Comparison of ENCODE assay signal across 27 mouse cellular contexts in genomic region chr5:122138856-122139255, GRCm38 (mm10). TPM values are rescaled to one million over a fixed set of nuclear protein-coding genes. Genes with fewer than 3 reads are reported as not detected.
DNase-seq lines count a peak whose midpoint lies in the region; ATAC-seq and TF ChIP-seq lines count a peak whose summit lies in the region.
"Had no signal": no experiment of that assay in that cellular context is flagged by ENCODE, and none has a peak within 500 bp of the region (broad histone marks: within the 10 kb centered on the region; RNA-seq: fewer than 3 reads in every experiment).

No protein-coding gene starts in this region.

- TF ChIP-seq CTCF in E14TG2a.4 (conservative IDR thresholded peaks at IDR 0.05; ENCODE audit: low read length) = no peak

- H3K4me3 ChIP-seq in E14TG2a.4 (replicated peaks; ENCODE audit: low read length) = 0 out of 2 replicates have a peak overlapping the region, but pooled peaks have one; percentile 17
- no peak overlapping the region for H3K4me3 ChIP-seq in hindbrain, embryonic 14.5 days (replicated peaks; ENCODE audit: low read length)
- H3K4me3 ChIP-seq: embryonic facial prominence, embryonic 12.5 days; embryonic facial prominence, embryonic 15.5 days; heart, adult 2 months; heart, embryonic 10.5 days; heart, embryonic 13.5 days; hindbrain, embryonic 12.5 days; intestine, embryonic 15.5 days had no signal

- DNase-seq in cerebellum, adult 9-10 months = peak; percentile 42
- DNase-seq in cerebellum, postnatal 36 days = no peak
- DNase-seq in ZHBTc4 (ENCODE audit: low read depth, low spot score) = peak; percentile 45
- peak; percentile 90 for DNase-seq in retina, postnatal 1 day
- DNase-seq in thymus, adult 18-20 months = no peak
- no peak for DNase-seq in hindbrain, embryonic 14.5 days (ENCODE audit: low spot score)
- DNase-seq: adrenal gland, adult 2 months; adrenal gland, postnatal 14 days; cerebellum, adult 11 months; cerebellum, adult 9-11 months; forebrain, postnatal 0 days; gastrocnemius, postnatal 25 days; heart, postnatal 14 days; kidney, adult 11 months had no signal

- H3K9me3 ChIP-seq in E14TG2a.4 (ENCODE audit: low read length) = no peaks in the 10 kb centered on the region
- H3K9me3 ChIP-seq in hindbrain, embryonic 14.5 days (ENCODE audit: control insufficient read depth, low read length) = no peaks in the 10 kb centered on the region
- H3K9me3 ChIP-seq: embryonic facial prominence, embryonic 12.5 days; embryonic facial prominence, embryonic 15.5 days; heart, embryonic 10.5 days; heart, embryonic 13.5 days; hindbrain, embryonic 12.5 days; intestine, embryonic 15.5 days had no signal

- peaks cover 32% of the 10 kb centered on the region for H3K4me1 ChIP-seq in E14TG2a.4 (replicated peaks; ENCODE audit: low read depth, low read length)
- no peaks in the 10 kb centered on the region for H3K4me1 ChIP-seq in hindbrain, embryonic 14.5 days (replicated peaks; ENCODE audit: control insufficient read depth, insufficient read depth, low read length)
- H3K4me1 ChIP-seq: embryonic facial prominence, embryonic 12.5 days; hindbrain, embryonic 12.5 days had no signal

- no peaks in the 10 kb centered on the region for H3K36me3 ChIP-seq in E14TG2a.4 (ENCODE audit: insufficient read depth, low read length)
- no peaks in the 10 kb centered on the region for H3K36me3 ChIP-seq in hindbrain, embryonic 14.5 days (replicated peaks; ENCODE audit: control insufficient read depth, insufficient read depth)
- H3K36me3 ChIP-seq: embryonic facial prominence, embryonic 12.5 days; embryonic facial prominence, embryonic 15.5 days; heart, embryonic 10.5 days; heart, embryonic 13.5 days; hindbrain, embryonic 12.5 days; intestine, embryonic 15.5 days had no signal

- no peak overlapping the region for H3K27ac ChIP-seq in hindbrain, embryonic 14.5 days
- H3K27ac ChIP-seq: embryonic facial prominence, embryonic 12.5 days; embryonic facial prominence, embryonic 15.5 days; heart, adult 2 months; heart, embryonic 10.5 days; heart, embryonic 13.5 days; hindbrain, embryonic 12.5 days; intestine, embryonic 15.5 days had no signal

- H3K27me3 ChIP-seq in E14TG2a.4 (ENCODE audit: insufficient read depth, low read length) = no peaks in the 10 kb centered on the region
- H3K27me3 ChIP-seq in hindbrain, embryonic 14.5 days (ENCODE audit: control insufficient read depth, insufficient read depth, low read length) = no peaks in the 10 kb centered on the region
- H3K27me3 ChIP-seq: embryonic facial prominence, embryonic 12.5 days; embryonic facial prominence, embryonic 15.5 days; heart, embryonic 13.5 days; hindbrain, embryonic 12.5 days; intestine, embryonic 15.5 days had no signal

- no peak for ATAC-seq in hindbrain, embryonic 14.5 days (ENCODE audit: low FRiP score)
- ATAC-seq: CD4-positive, CD25-positive, alpha-beta regulatory T cell, adult 4 months; forebrain, embryonic 14.5 days; forebrain, postnatal 0 days; hindbrain, embryonic 16.5 days; intestine, embryonic 15.5 days had no signal

- 76% methylated on average over 15 of the region's 15 CpGs for WGBS in hindbrain, embryonic 14.5 days

- no peak overlapping the region for H3K9ac ChIP-seq in hindbrain, embryonic 14.5 days
- H3K9ac ChIP-seq: embryonic facial prominence, embryonic 12.5 days; embryonic facial prominence, embryonic 15.5 days; forebrain, postnatal 0 days; heart, embryonic 13.5 days; hindbrain, embryonic 12.5 days; intestine, embryonic 15.5 days had no signal

- H3K4me2 ChIP-seq in hindbrain, embryonic 14.5 days (replicated peaks) = no peak overlapping the region
- H3K4me2 ChIP-seq: embryonic facial prominence, embryonic 12.5 days; embryonic facial prominence, embryonic 15.5 days; heart, embryonic 13.5 days; hindbrain, embryonic 12.5 days; intestine, embryonic 15.5 days had no signal

RNA-seq across cellular contexts. Expression of gene Ccdc63, which starts 1.8 kb away (rescaled TPM):
- polyA plus RNA-seq in hindbrain, embryonic 14.5 days (2014; fragmentation: Nextera tagmentation; extraction: Ambion mirVana) = 0.23 TPM in 1 of 2 replicates, not detected in the other
- polyA plus RNA-seq: adrenal gland, adult 2 months; C2C12; embryonic facial prominence, embryonic 12.5 days; forebrain, embryonic 11.5 days; forebrain, embryonic 14.5 days; heart, embryonic 13.5 days; hindbrain, embryonic 12.5 days; intestine, embryonic 15.5 days had no signal

RNA-seq across cellular contexts. Expression of gene Ppp1cc, which starts 19.2 kb away (rescaled TPM):
- polyA plus RNA-seq in hindbrain, embryonic 14.5 days (2014; fragmentation: Nextera tagmentation; extraction: Ambion mirVana) = 200 and 229 TPM in 2 replicates

RNA-seq across cellular contexts. Expression of gene Myl2, which starts 38.1 kb away (rescaled TPM):
- 0.80 and 0.86 TPM in 2 replicates for polyA plus RNA-seq in hindbrain, embryonic 14.5 days (2014; fragmentation: Nextera tagmentation; extraction: Ambion mirVana)
- polyA plus RNA-seq: adrenal gland, adult 2 months; C2C12; CD4-positive, CD25-positive, alpha-beta regulatory T cell, adult 4 months; forebrain, embryonic 11.5 days had no signal

Comparison
In these comparisons a context has a peak if more than half of its experiments do, and no peak if none do; other contexts are left out.
1. DNase-seq: peak in cerebellum, adult 9-10 months (single experiment), ZHBTc4 (single experiment) and retina, postnatal 1 day (single experiment); none in cerebellum, postnatal 36 days (0 of 2), thymus, adult 18-20 months (0 of 2) and hindbrain, embryonic 14.5 days (single experiment).